Mouse (Mus musculus) thymus, adult 2 months (tissue): Measurements from ENCODE around the gene Cpsf6.

Experiments
- CTCF ChIP-seq: fragments of 200-500 bp; IDR thresholded peaks from 2 replicates; pipeline ENCODE4 v1.5.1; 2012; ENCODE audit warnings: mild to moderate bottlenecking, control low read depth, low read length, moderate library complexity, borderline replicate concordance; ENCODE audit not compliant: control insufficient read depth, poor library complexity, insufficient read depth; ENCODE audit errors: extremely low read depth
- POLR2A ChIP-seq: fragments of 200-500 bp; IDR thresholded peaks from 2 replicates; pipeline ENCODE4 v1.6.1; 2012; ENCODE audit warnings: mild to moderate bottlenecking, low read length, control low read depth, moderate library complexity; ENCODE audit not compliant: control insufficient read depth, poor library complexity, insufficient read depth; ENCODE audit errors: extremely low read depth

GRCm38 (mm10) chr10:117378642-117379041 is 1.2 kb downstream of the Cpsf6 start:
- TF ChIP-seq CTCF (no peak), POLR2A (no peak)
